Mouse (Mus musculus) liver, adult 2 months (tissue): ENCODE results near the gene Hist3h2a. TPM values are rescaled to one million over a fixed set of nuclear protein-coding genes. Genes with fewer than 3 reads are reported as not detected.

Source experiments
- DNase-seq: peaks from one replicate; pipeline ENCODE4 v3.0.0-alpha.2; 2011; ENCODE audit warnings: low read depth, low spot score; ENCODE audit errors: extremely low read depth
- H3K27ac ChIP-seq: fragments of 200-500 bp; replicated peaks from 2 replicates; pipeline ENCODE4 v1.5.1; 2012; ENCODE audit warnings: low read depth, mild to moderate bottlenecking, control low read depth, inconsistent platforms, low read length; ENCODE audit not compliant: insufficient read depth
- H3K27me3 ChIP-seq: fragments of 200-500 bp; 2 replicates; pipeline ENCODE4 v1.6.1; 2012; ENCODE audit warnings: mild to moderate bottlenecking, moderate library complexity, low read length, inconsistent platforms; ENCODE audit not compliant: control insufficient read depth, insufficient read depth
- H3K36me3 ChIP-seq: fragments of 200-500 bp; 2 replicates; pipeline ENCODE4 v1.6.1; 2012; ENCODE audit warnings: low read length, inconsistent platforms; ENCODE audit not compliant: control insufficient read depth, insufficient read depth
- H3K4me1 ChIP-seq: fragments of 200-500 bp; 2 replicates; pipeline ENCODE4 v1.6.1; 2011; ENCODE audit warnings: low read length; ENCODE audit not compliant: control insufficient read depth, insufficient read depth
- H3K4me3 ChIP-seq: fragments of 200-500 bp; 2 replicates; pipeline ENCODE4 v1.5.1; 2011; ENCODE audit warnings: low read depth, mild to moderate bottlenecking, control low read depth, low read length, moderate library complexity; ENCODE audit not compliant: insufficient read depth
- H3K79me2 ChIP-seq: fragments of 200-500 bp; 2 replicates; pipeline ENCODE4 v1.6.1; 2012; ENCODE audit warnings: inconsistent platforms, mild to moderate bottlenecking, low read length, moderate library complexity; ENCODE audit not compliant: control insufficient read depth, insufficient read depth
- H3K9ac ChIP-seq: fragments of 200-500 bp; 2 replicates; pipeline ENCODE4 v1.6.1; 2012; ENCODE audit warnings: low read depth, mild to moderate bottlenecking, control low read depth, inconsistent platforms, low read length
- CTCF ChIP-seq: fragments of 200-500 bp; IDR thresholded peaks from 2 replicates; pipeline ENCODE4 v1.5.1; 2011; ENCODE audit warnings: low read depth, low read length, control low read depth
- POLR2A ChIP-seq: fragments of 200-500 bp; IDR thresholded peaks from 2 replicates; pipeline ENCODE4 v1.6.1; 2011; ENCODE audit warnings: low read length, control low read depth; ENCODE audit not compliant: insufficient read depth; ENCODE audit errors: extremely low read depth
- WGBS: fragments of 180-500 bp; shearing (Covaris S2); methylation state at CpG from one replicate; pipeline ENCODE4 v1.1.7; 2018; 5-methylcytosine and 5-hydroxymethylcytosine counted together
- polyA plus RNA-seq: library from polyadenylated mRNA; depleted of rRNA; stranded (reverse); fragments of >200 nt; gene quantifications from 2 replicates; pipeline ENCODE4 v1.2.3, GENCODE M21; 2012
- total RNA-seq: library from RNA; depleted of rRNA; stranded (reverse); fragments of >200 nt; gene quantifications from 2 replicates; pipeline ENCODE4 v1.2.3, GENCODE M21; 2014

Hist3h2a gene
- total and polyA plus RNA-seq, 2 experiments = 2.7 to 7.8 TPM

DNA sequence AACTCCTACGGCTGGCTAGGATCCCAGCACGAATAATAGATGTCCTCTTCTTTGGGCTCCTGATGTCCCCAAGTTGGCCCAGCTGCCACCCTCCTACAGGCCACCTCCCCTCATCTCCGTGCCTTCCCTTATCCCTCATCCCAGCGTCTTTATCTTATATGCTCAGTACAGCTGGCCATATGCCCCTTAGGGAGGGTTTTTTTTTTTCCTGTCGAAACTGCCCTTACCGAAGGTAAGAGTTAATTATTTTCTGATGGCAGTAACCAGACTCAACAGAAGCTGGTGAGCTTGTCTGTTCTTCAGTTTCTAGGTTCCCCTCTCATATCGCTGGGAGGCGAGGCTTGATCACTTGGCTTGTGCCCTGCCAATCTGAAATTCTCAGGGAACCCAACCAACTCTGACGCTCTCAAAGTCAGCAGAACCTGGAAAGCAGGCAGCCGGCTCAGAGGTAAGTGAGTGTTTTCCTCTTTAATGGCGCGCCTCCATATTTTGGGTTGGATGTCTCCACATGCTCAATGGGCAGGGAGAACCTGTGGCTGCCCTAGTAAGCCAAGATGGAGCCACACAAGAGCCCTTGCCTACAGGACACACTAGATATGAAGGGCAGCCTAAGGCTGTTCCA, 36.6 kb upstream of the Hist3h2a start, which contains the start of gene Btnl10:
Btnl10 (plus strand) TSS at position 164 of the 622 bp plus-strand sequence.
- H3K4me3 ChIP-seq = no peak within 1 kb of the TSS
- no peak within 1 kb of the TSS for H3K9ac ChIP-seq

DNA sequence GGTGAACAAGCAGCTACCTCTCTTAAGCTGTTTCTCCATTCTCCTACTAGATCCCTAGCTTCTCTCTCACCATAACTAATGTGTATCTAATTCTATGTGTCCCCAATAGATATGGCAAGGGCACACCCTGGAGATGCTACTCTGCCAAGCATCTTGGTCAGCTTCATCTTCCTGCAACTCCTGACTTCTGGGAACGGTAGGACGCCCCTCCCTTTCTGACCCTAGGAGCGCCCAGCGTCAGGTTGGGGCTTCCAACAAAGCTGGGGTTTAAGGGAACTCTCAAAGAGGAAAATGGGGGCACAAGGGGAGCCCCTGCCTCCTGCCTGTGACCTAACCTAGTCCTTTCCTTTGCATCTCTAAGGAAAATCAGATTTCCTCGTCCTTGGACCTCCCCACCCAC, 35.7 kb upstream of the Hist3h2a start:
- no peak overlapping the region for H3K4me3 ChIP-seq
- WGBS = 70% methylated on average over 5 of the region's 5 CpGs
- TF ChIP-seq POLR2A = no peak
- no peak for TF ChIP-seq CTCF

More for the DNA sequence above, 36.6 kb upstream of the Hist3h2a start, which contains the start of gene Btnl10:
- TF ChIP-seq POLR2A (no peak), CTCF (no peak)
- Histone ChIP-seq H3K4me1 (no peaks in the 10 kb centered on the region), H3K27me3 (no peaks in the 10 kb centered on the region), H3K79me2 (no peaks in the 10 kb centered on the region), H3K27ac (no peak within 1 kb of the TSS), H3K36me3 (no peaks in the 10 kb centered on the region)
- 76% methylated on average over 12 of the region's 12 CpGs for WGBS
- no peak for DNase-seq

DNA sequence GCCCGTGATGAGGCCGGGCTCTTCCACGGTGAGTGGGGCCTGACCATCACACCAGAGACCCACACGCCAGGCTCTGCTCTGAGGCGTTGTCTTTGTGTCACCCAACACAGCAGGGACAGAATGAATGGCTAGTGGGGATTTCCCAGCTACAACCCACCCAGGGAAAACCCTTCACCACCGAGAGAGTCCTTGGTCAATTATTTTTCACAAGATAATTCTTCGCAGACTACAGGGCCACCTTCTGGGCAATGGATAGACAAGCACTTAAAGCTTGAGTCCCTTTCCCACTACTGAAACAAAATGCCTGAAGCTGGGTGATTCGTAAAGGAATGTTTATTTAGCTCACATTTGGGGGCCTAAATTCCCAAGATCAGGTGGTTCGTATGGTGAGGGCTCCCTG, 32.1 kb upstream of the Hist3h2a start:
- TF ChIP-seq POLR2A (no peak), CTCF (no peak)
- H3K27me3 ChIP-seq = no peaks in the 10 kb centered on the region
- H3K4me1 ChIP-seq = peaks cover 7% of the 10 kb centered on the region
- DNase-seq = no peak
- H3K27ac ChIP-seq = no peak overlapping the region
- H3K36me3 ChIP-seq = no peaks in the 10 kb centered on the region
- no peak overlapping the region for H3K9ac ChIP-seq
- WGBS = 83% methylated on average over 9 of the region's 9 CpGs
- no peaks in the 10 kb centered on the region for H3K79me2 ChIP-seq
- no peak overlapping the region for H3K4me3 ChIP-seq

More for the DNA sequence above, 35.7 kb upstream of the Hist3h2a start:
- H3K27me3 ChIP-seq = no peaks in the 10 kb centered on the region
- H3K27ac ChIP-seq = no peak overlapping the region
- H3K4me1 ChIP-seq = no peaks in the 10 kb centered on the region
- H3K9ac ChIP-seq = no peak overlapping the region
- DNase-seq = no peak
- no peaks in the 10 kb centered on the region for H3K79me2 ChIP-seq
- no peaks in the 10 kb centered on the region for H3K36me3 ChIP-seq

DNA sequence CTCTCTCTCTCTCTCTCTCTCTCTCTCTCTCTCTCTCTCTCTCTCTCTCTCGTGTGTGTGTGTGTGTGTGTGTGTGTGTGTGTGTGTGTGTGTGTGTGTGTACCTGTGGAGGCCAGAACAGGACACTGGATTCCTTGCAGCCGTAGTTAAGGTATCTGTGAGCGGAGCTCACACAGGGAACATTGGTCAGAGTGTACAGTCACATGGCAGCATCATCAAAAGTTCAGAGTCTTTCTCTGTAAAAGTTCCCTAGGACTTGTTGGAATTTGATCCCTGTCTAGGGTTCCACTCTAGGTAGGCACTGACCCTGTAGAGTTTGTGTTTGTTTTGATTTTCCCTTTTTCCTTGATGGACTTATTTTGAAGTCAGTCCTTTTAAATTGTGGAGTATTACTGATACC, 27.8 kb upstream of the Hist3h2a start:
- peak overlapping the region; percentile 82 for H3K27ac ChIP-seq
- DNase-seq = peak; percentile 97
- no peaks in the 10 kb centered on the region for H3K79me2 ChIP-seq
- TF ChIP-seq POLR2A (no peak), CTCF (no peak)
- H3K9ac ChIP-seq = no peak overlapping the region
- H3K36me3 ChIP-seq = no peaks in the 10 kb centered on the region
- no peak overlapping the region for H3K4me3 ChIP-seq
- WGBS = 10% methylated on average over 2 of the region's 3 CpGs
- H3K27me3 ChIP-seq = no peaks in the 10 kb centered on the region
- H3K4me1 ChIP-seq = peaks cover 8% of the 10 kb centered on the region

DNA sequence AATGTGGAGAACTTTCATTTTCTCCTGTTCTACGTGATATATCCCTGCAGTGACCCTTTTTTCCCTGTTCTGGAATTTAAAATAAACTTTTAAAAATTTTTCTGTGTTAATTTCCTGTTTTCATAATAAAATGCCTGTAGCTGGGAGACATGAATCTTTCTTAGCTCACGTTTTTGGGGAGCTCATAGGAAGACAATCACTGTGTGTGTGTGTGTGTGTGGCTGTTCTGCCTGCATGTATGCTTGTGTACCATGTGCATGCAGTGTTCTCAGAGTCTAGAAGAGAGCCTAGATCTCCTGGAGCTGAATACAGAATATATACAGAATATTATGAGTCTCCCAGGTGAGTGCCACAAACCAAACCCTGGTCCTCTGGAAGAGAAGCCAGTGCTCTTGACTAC, 27.4 kb upstream of the Hist3h2a start:
- no peak overlapping the region for H3K4me3 ChIP-seq
- H3K27me3 ChIP-seq = no peaks in the 10 kb centered on the region
- DNase-seq = no peak
- H3K9ac ChIP-seq = no peak overlapping the region
- WGBS = 14% methylated on average over 2 of the region's 2 CpGs
- H3K27ac ChIP-seq = peak overlapping the region; percentile 80
- TF ChIP-seq CTCF (no peak), POLR2A (no peak)
- H3K79me2 ChIP-seq = no peaks in the 10 kb centered on the region
- peaks cover 2% of the 10 kb centered on the region; the same call in 1 of the 2 replicates for H3K36me3 ChIP-seq
- H3K4me1 ChIP-seq = peaks cover 8% of the 10 kb centered on the region
